Mouse (Mus musculus) heart, embryonic 15.5 days (tissue): ENCODE measurements around the gene 1700025G04Rik. TPM values are rescaled to one million over a fixed set of nuclear protein-coding genes. Genes with fewer than 3 reads are reported as not detected.

ENCODE experiments used
- ATAC-seq: fragments of 200-750 bp; cut with Nextera tagmentation; replicated peaks from 2 replicates; pipeline ENCODE4 v1.8.0; 2017; ENCODE audit warnings: low read depth, moderate TSS enrichment; ENCODE audit not compliant: insufficient number of reproducible peaks, insufficient read depth, low FRiP score
- H3K27ac ChIP-seq: fragments of 300-500 bp; sonication (generic); 2 replicates; pipeline ENCODE4 v1.5.1; 2015; ENCODE audit warnings: mild to moderate bottlenecking, inconsistent platforms
- H3K27me3 ChIP-seq: fragments of 300-500 bp; sonication (generic); 2 replicates; pipeline ENCODE4 v1.6.1; 2015; ENCODE audit warnings: inconsistent platforms
- H3K36me3 ChIP-seq: fragments of 300-500 bp; sonication (generic); 2 replicates; pipeline ENCODE4 v1.6.1; 2015; ENCODE audit warnings: mild to moderate bottlenecking, inconsistent platforms
- H3K4me1 ChIP-seq: fragments of 300-500 bp; sonication (generic); replicated peaks from 2 replicates; pipeline ENCODE4 v1.6.1; 2015; ENCODE audit warnings: inconsistent platforms
- H3K4me2 ChIP-seq: fragments of 300-500 bp; sonication (generic); 2 replicates; pipeline ENCODE4 v1.6.1; 2015; ENCODE audit warnings: inconsistent platforms, mild to moderate bottlenecking, moderate library complexity
- H3K4me3 ChIP-seq: fragments of 300-500 bp; sonication (generic); 2 replicates; pipeline ENCODE4 v1.5.1; 2015; ENCODE audit warnings: mild to moderate bottlenecking, inconsistent platforms
- H3K9ac ChIP-seq: fragments of 300-500 bp; sonication (generic); 2 replicates; pipeline ENCODE4 v1.6.1; 2015; ENCODE audit warnings: mild to moderate bottlenecking, inconsistent platforms
- H3K9me3 ChIP-seq: fragments of 300-500 bp; sonication (generic); replicated peaks from 2 replicates; pipeline ENCODE4 v1.6.1; 2016; ENCODE audit warnings: inconsistent platforms
- WGBS: fragments of 180-500 bp; shearing (Covaris S2); methylation state at CpG from one replicate; pipeline ENCODE4 v1.1.7; 2015; ENCODE audit warnings: mixed read lengths; 5-methylcytosine and 5-hydroxymethylcytosine counted together
- polyA plus RNA-seq: library from polyadenylated mRNA; unstranded; fragments of >200 nt; fragmentation: Nextera tagmentation; extraction: Ambion mirVana; gene quantifications from 2 replicates; pipeline ENCODE4 v1.2.1, GENCODE M21; 2015

Gene 1700025G04Rik
- polyA plus RNA-seq, 1 experiment from 2014 or later, result 26.7 TPM

GRCm38 (mm10) chr1:152010251-152010980, 79.5 kb downstream of the 1700025G04Rik start:
- no peak for ATAC-seq
- no peaks in the 10 kb centered on the region for H3K9me3 ChIP-seq

DNA sequence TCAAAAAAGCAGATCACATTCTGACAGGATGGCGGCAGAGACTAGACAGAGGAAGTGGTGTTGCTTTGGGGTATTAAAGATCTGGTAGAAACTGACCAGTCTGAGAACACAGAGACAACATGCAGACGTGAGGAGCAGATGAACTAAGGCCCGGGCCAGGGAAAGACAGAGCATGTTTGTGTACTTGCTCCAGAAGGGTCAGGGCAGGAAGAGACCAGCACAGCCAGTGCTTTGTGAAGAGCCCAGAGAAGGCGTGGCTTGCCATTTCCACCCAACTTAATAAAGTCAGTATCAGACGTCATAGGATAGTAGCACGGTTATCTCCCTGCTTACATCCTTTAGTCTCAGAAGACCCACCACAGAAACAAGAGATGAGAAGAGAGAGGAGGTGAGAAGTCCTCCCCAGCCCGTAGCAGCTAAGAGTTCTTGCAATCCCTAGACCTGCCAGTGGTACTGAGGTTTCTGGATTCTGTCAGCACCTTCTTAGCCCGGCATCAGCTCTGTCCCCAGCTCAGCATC, 81.4 kb downstream of the 1700025G04Rik start:
- H3K36me3 ChIP-seq, result 0 out of 2 replicates have a peak, but pooled peaks cover 10% of the 10 kb centered on the region
- peaks cover 10% of the 10 kb centered on the region for H3K4me1 ChIP-seq
- H3K27ac ChIP-seq, result no peak overlapping the region
- H3K9me3 ChIP-seq, result no peaks in the 10 kb centered on the region
- no peak overlapping the region for H3K4me3 ChIP-seq
- H3K9ac ChIP-seq, result no peak overlapping the region
- ATAC-seq, result no peak
- 34% methylated on average over 8 of the region's 8 CpGs for WGBS
- H3K4me2 ChIP-seq, result no peak overlapping the region
- H3K27me3 ChIP-seq, result no peaks in the 10 kb centered on the region

More at GRCm38 (mm10) chr1:152010251-152010980, 79.5 kb downstream of the 1700025G04Rik start:
- H3K27ac ChIP-seq, result no peak overlapping the region
- no peak overlapping the region for H3K4me3 ChIP-seq
- H3K9ac ChIP-seq, result no peak overlapping the region
- H3K4me1 ChIP-seq, result peaks cover 13% of the 10 kb centered on the region
- H3K4me2 ChIP-seq, result no peak overlapping the region
- 0 out of 2 replicates have a peak, but pooled peaks cover 10% of the 10 kb centered on the region for H3K36me3 ChIP-seq
- no peaks in the 10 kb centered on the region for H3K27me3 ChIP-seq
- 75% methylated on average over 13 of the region's 13 CpGs for WGBS

DNA sequence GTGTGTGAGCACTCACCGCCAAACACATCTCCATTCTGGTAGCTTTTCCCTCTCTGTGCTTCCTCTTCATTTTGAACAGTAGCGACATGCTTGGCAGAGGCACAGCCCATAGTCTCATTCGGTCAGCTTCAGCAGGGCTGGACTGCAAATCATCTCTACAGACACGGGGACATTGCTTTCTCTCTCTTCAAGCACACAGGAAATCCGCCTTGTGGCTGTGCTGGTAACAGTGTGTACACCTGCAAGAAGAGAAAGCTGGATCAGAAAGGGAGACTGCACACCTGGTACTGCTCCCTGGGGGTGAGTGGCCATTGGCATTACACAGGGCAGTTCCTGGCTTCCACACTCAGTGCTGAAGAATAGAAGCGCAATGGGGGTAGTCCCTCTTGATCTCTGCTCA, 83.4 kb downstream of the 1700025G04Rik start:
- Histone ChIP-seq H3K27me3 (no peaks in the 10 kb centered on the region), H3K36me3 (0 out of 2 replicates have a peak, but pooled peaks cover 10% of the 10 kb centered on the region), H3K4me1 (peaks cover 10% of the 10 kb centered on the region), H3K27ac (no peak overlapping the region), H3K4me2 (no peak overlapping the region), H3K9ac (no peak overlapping the region), H3K4me3 (no peak overlapping the region), H3K9me3 (no peaks in the 10 kb centered on the region)
- ATAC-seq, result no peak
- 91% methylated on average over 6 of the region's 6 CpGs for WGBS

GRCm38 (mm10) chr1:152004509-152004908, 85.4 kb downstream of the 1700025G04Rik start:
- no peak overlapping the region for H3K27ac ChIP-seq
- no peak overlapping the region for H3K4me3 ChIP-seq
- WGBS, result 87% methylated on average over 6 of the region's 6 CpGs
- peaks cover 13% of the 10 kb centered on the region for H3K4me1 ChIP-seq
- no peak overlapping the region for H3K9ac ChIP-seq
- 0 out of 2 replicates have a peak, but pooled peaks cover 10% of the 10 kb centered on the region for H3K36me3 ChIP-seq
- no peak overlapping the region for H3K4me2 ChIP-seq
- H3K9me3 ChIP-seq, result no peaks in the 10 kb centered on the region
- no peaks in the 10 kb centered on the region for H3K27me3 ChIP-seq
- ATAC-seq, result no peak

- H3K27ac ChIP-seq, result no peak overlapping the region
- 79% methylated on average over 5 of the region's 5 CpGs for WGBS
Observed at GRCm38 (mm10) chr1:152000461-152000860, 89.5 kb downstream of the 1700025G04Rik start.

GRCm38 (mm10) chr1:151999424-151999842, 90.5 kb downstream of the 1700025G04Rik start:
- Histone ChIP-seq H3K4me2 (no peak overlapping the region), H3K36me3 (no peaks in the 10 kb centered on the region), H3K9me3 (no peaks in the 10 kb centered on the region), H3K27ac (no peak overlapping the region), H3K4me1 (peaks cover 14% of the 10 kb centered on the region), H3K4me3 (no peak overlapping the region), H3K27me3 (no peaks in the 10 kb centered on the region), H3K9ac (no peak overlapping the region)
- 63% methylated on average over 7 of the region's 7 CpGs for WGBS
- no peak for ATAC-seq

More at GRCm38 (mm10) chr1:152000461-152000860, 89.5 kb downstream of the 1700025G04Rik start:
- no peak for ATAC-seq
- Histone ChIP-seq H3K36me3 (no peaks in the 10 kb centered on the region), H3K27me3 (no peaks in the 10 kb centered on the region), H3K9ac (no peak overlapping the region), H3K4me3 (no peak overlapping the region), H3K4me1 (peaks cover 14% of the 10 kb centered on the region), H3K9me3 (no peaks in the 10 kb centered on the region), H3K4me2 (no peak overlapping the region)

DNA sequence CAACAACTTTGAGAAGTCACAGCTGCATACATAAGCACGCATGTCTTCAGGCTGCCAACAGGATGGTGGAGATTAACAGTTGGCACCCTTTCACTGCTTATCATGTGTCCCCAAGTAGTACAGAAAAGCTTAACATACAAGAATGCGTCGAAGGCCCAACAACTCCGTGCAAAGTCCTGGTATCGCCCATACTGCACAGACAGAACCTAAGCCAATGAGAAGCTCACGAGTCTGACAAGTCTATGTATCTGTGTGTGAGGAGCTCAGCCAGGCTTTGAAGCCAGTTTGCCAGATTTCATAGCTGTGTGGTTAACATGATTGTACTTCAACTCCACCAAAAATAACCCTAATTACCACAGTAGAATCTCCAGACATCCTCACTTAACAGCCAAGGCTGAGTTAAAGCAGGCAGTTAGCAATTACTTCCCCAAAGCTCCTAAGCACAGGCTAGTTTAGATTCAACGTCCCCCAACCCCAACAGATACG, 91.2 kb downstream of the 1700025G04Rik start:
- H3K4me3 ChIP-seq, result no peak overlapping the region
- H3K4me2 ChIP-seq, result no peak overlapping the region
- H3K9me3 ChIP-seq, result no peaks in the 10 kb centered on the region
- H3K9ac ChIP-seq, result no peak overlapping the region
- no peaks in the 10 kb centered on the region for H3K36me3 ChIP-seq
- 33% methylated on average over 8 of the region's 8 CpGs for WGBS
- H3K4me1 ChIP-seq, result peaks cover 14% of the 10 kb centered on the region
- peak overlapping the region; percentile 8; the same call in 1 of the 2 replicates for H3K27ac ChIP-seq
- no peak for ATAC-seq
- no peaks in the 10 kb centered on the region for H3K27me3 ChIP-seq

DNA sequence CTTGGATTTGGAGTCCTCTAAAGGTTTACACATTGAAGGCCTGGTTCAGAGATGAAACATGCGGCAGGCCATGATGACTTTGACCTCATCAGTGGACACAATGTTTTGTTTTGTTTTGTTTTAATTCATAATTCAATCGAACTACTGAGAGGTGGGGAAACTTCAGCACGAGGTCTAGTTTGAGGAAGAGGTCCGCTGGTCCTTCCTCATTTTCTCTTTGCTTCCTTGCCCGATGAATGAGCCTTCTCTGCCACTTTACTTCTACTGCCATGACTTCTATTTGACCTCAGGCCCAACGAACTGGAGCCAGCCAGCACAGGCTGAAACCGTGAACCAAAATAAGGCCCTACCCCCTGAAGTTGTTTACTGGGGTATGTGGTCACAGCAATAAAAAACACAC, 92.3 kb downstream of the 1700025G04Rik start:
- Histone ChIP-seq H3K4me3 (no peak overlapping the region), H3K27ac (no peak overlapping the region), H3K4me1 (peaks cover 14% of the 10 kb centered on the region), H3K9ac (no peak overlapping the region), H3K4me2 (no peak overlapping the region), H3K9me3 (no peaks in the 10 kb centered on the region), H3K27me3 (no peaks in the 10 kb centered on the region), H3K36me3 (no peaks in the 10 kb centered on the region)
- 77% methylated on average over 7 of the region's 7 CpGs for WGBS
- ATAC-seq, result no peak

DNA sequence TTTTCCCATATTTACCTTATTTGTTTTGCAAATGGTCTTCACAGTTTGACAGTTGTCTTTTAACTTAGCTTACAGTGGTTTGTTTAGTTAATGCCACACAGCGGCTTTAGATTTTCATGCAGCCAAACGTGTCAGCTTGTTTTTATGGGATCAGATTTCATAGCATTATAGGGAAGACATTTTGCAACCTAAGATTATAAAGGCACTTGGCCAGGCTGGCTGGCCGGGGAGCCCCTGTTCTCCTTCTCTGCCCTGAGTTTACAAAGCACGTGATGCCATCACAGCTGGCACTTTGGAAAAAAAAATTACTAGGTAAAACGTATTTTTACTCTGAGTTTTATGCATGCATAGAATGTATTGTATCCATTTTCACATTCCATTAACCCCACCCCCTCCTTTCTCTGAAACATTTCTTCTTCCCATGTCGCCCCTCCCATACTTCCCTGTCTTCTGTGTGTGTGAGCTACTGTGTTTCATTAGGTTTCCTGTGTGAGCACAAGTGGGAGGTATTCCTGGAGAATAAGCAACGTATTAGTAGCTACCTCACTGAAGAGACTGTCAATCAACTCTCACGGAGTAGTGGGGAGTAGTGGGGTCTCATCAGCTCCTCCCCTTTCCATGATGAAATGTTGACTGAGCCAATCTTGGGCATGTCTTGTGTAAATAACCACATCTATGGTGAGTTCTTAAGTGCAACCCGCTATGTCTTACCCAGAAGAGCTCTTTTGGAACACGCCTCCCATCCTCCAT, 93.8 kb downstream of the 1700025G04Rik start:
- H3K4me1 ChIP-seq, result peaks cover 14% of the 10 kb centered on the region
- no peak overlapping the region for H3K9ac ChIP-seq
- H3K4me3 ChIP-seq, result no peak overlapping the region
- WGBS, result 68% methylated on average over 10 of the region's 10 CpGs
- H3K27ac ChIP-seq, result no peak overlapping the region
- H3K4me2 ChIP-seq, result no peak overlapping the region
- H3K9me3 ChIP-seq, result no peaks in the 10 kb centered on the region; the same call in 1 of the 2 replicates
- ATAC-seq, result no peak
- H3K27me3 ChIP-seq, result no peaks in the 10 kb centered on the region
- no peaks in the 10 kb centered on the region; the same call in 1 of the 2 replicates for H3K36me3 ChIP-seq

GRCm38 (mm10) chr1:151994271-151994670, 95.7 kb downstream of the 1700025G04Rik start:
- Histone ChIP-seq H3K27me3 (no peaks in the 10 kb centered on the region), H3K9me3 (no peaks in the 10 kb centered on the region; the same call in 1 of the 2 replicates), H3K27ac (no peak overlapping the region), H3K4me1 (peaks cover 9% of the 10 kb centered on the region), H3K4me3 (no peak overlapping the region), H3K4me2 (no peak overlapping the region), H3K36me3 (no peaks in the 10 kb centered on the region; the same call in 1 of the 2 replicates), H3K9ac (no peak overlapping the region)
- ATAC-seq, result no peak
- WGBS, result 82% methylated on average over 6 of the region's 6 CpGs

DNA sequence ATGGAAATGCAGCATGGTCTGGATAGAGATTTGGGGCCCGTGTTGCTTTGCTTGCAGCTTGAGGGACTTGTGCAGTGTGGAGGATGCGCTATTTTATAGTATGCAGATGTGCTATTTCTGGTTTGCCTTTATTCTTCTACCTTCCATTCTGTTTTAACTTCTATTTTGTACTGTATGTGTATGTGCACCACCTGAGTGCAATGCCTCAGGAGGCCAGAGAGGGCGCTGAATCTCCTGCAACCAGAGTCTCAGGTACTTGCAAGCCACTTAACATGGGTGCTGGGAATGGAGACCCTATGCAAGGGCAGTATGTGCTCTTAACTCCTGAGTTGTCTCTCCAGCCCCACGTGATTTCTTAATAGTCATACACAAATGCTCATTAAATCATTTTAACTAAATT, 98.4 kb downstream of the 1700025G04Rik start:
- ATAC-seq, result no peak
- WGBS, result 92% methylated on average over 4 of the region's 4 CpGs
- Histone ChIP-seq H3K36me3 (no peaks in the 10 kb centered on the region; the same call in 1 of the 2 replicates), H3K4me1 (peaks cover 3% of the 10 kb centered on the region), H3K4me2 (no peak overlapping the region), H3K9ac (no peak overlapping the region), H3K27me3 (no peaks in the 10 kb centered on the region), H3K9me3 (no peaks in the 10 kb centered on the region; the same call in 1 of the 2 replicates), H3K27ac (no peak overlapping the region), H3K4me3 (no peak overlapping the region)
